Mouse (Mus musculus): Measurements from ENCODE around the gene Zc3h4.

Gene Zc3h4

GRCm38 (mm10) chr7:16426129-16426729 is 25.5 kb downstream of the Zc3h4 start:
- DNase-seq (ENCODE audit: low read depth, low spot score): peak; percentile 64

DNA sequence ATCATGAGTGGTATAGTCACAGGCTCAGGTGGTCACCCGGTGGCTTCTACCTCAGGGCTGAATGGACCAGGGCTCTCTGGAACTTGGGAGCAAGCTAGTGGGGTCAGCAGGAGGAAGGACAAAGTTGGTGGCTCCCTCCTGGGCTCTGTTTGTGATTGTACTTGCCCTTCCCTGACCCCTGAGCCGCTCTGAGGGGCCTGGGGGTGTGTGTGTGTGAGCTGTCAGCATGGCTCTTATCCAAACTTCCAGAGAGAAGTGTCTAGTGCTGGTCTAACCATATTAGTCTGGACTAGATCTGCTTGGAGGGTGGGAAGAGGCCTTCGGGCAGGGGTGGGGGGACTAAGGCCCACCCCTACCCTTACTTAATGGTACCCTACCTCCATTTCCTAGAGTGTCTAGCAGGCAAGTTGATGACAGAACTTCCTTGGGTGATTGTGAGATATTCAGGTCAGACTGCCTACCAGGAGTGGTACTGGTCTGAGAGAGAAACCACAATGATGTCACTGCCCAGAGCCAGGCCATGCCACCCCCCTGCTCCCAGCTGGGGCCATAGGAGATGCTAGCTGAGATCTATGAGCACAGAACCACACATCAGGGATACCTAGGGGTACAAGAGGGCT is 32.8 kb downstream of the Zc3h4 start:
- no peak for DNase-seq (ENCODE audit: low read depth, low spot score)

- no peak for DNase-seq (ENCODE audit: low read depth, low spot score)
These were observed 34.4 kb downstream of the Zc3h4 start for GRCm38 (mm10) chr7:16435088-16435487.

- peak; percentile 30 for DNase-seq (ENCODE audit: low read depth, low spot score)
These were observed 40.5 kb downstream of the Zc3h4 start for GRCm38 (mm10) chr7:16441241-16441640.

DNA sequence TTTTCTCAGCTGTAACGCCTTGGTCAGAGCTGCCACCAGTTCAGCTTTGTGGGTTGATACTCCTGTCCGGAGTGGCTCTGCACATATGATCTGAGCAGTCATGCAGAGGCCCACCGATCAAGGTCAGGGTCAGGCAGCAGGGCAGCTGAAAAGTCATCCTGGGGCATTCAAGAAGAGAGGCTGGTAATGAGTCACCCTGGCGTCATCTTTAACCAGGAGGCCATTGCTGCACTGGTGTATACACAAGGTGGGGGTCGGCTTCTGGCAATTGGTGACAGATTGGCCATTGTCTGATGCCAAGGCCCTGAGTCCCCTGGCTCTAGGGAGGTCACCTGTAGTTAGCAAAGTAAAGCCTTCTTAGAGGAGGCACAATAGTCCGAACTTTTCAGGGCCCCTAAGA is 50.9 kb downstream of the Zc3h4 start:
- DNase-seq (ENCODE audit: low read depth, low spot score): no peak

DNA sequence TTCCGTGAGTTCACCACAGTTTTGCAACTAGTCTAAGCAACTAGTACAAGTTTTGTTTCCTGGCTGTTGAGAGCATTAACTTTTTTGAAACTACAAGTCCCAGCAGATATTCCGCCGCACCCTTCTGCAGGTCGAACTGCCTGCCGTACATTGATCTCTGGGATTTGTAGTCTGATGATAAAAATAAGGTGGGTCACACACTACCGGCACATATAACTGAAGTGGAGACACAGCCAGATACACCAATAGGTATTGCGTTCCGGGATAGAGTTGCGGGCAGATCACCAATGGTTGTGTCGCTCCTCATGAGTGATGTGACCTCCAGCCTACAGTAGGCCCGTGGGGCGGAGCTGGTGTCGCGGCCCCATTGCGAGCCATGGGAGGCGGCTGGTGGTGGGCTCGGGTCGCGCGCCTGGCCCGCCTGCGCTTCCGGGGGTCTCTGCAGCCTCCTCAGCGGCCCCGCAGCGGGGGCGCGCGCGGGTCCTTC is 51.9 kb downstream of the Zc3h4 start, which contains the start of gene Tmem160:
Gene Tmem160 (plus strand): TSS at position 193 of the 487 bp plus-strand sequence.
- peak; percentile 69 for DNase-seq (ENCODE audit: low read depth, low spot score)

GRCm38 (mm10) chr7:16453118-16453711 is 52.5 kb downstream of the Zc3h4 start:
- DNase-seq (ENCODE audit: low read depth, low spot score): peak; percentile 28

DNA sequence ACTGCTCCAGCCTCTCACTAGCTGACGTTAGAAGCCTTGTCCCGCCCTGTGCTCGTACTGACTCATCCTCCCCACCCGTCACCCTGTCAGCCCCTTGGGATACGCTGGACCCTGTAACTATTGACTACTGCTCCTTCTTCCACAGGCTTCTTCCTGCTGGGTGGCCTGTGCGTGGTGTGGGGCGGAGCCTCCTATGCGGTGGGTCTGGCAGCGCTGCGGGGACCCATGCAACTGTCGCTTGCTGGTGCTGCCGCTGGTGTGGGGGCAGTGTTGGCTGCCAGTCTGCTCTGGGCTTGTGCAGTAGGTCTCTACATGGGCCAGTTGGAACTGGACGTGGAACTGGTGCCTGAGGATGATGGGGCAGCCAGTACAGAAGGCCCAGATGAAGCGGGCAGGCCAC is 54.3 kb downstream of the Zc3h4 start:
- DNase-seq (ENCODE audit: low read depth, low spot score): no peak

GRCm38 (mm10) chr7:16456289-16456688 is 55.6 kb downstream of the Zc3h4 start:
- no peak for DNase-seq (ENCODE audit: low read depth, low spot score)

- no peak for DNase-seq (ENCODE audit: low read depth, low spot score)
These were observed 59.9 kb downstream of the Zc3h4 start for GRCm38 (mm10) chr7:16460566-16460965.

GRCm38 (mm10) chr7:16461151-16461550 is 60.4 kb downstream of the Zc3h4 start:
- no peak for DNase-seq (ENCODE audit: low read depth, low spot score)

GRCm38 (mm10) chr7:16461705-16462104 is 61.0 kb downstream of the Zc3h4 start:
- DNase-seq (ENCODE audit: low read depth, low spot score): no peak

DNA sequence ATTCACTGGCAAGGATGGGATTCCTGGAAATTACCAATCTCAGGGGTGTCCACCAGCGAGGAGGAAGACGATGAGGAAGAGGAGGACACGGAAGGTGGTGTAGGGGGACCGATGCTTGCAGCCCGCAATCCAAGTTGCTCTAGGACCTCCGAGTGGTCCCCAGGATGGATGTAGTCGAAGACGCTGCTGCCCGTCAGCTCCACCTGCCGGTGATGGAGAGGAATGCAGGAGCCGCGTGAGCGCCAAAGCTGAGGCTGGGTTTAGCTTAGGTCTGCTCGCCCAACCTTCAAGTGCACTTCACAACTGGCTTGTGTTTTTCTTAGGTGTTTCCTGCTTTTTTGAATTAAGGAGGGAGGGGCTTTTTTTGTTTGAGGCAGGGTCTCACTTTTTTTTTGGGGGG is 62.5 kb downstream of the Zc3h4 start:
- DNase-seq (ENCODE audit: low read depth, low spot score): peak; percentile 39

GRCm38 (mm10) chr7:16465160-16465559 is 64.5 kb downstream of the Zc3h4 start:
- peak; percentile 67 for DNase-seq (ENCODE audit: low read depth, low spot score)

- DNase-seq (ENCODE audit: low read depth, low spot score): no peak
These were observed 64.9 kb downstream of the Zc3h4 start for GRCm38 (mm10) chr7:16465568-16465967.

DNA sequence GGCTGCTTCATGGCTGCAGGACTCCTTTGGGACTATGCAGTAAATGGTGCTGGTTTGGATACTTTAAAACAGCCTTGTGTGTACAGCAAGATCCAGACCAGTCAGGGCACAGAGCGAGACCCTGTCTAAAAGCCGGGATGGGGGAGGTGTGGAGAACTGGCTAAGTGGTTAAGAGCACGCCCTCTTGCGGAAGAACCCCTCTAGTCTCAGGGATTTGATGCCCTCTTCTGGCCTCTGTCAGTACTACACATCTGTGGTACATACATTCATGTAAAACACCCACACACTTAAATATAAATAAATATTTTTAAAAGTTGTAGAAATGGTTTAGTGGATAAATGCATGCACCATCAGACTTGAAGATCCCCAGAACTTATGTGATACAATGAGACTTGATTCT is 65.9 kb downstream of the Zc3h4 start:
- peak; percentile 54 for DNase-seq (ENCODE audit: low read depth, low spot score)

DNA sequence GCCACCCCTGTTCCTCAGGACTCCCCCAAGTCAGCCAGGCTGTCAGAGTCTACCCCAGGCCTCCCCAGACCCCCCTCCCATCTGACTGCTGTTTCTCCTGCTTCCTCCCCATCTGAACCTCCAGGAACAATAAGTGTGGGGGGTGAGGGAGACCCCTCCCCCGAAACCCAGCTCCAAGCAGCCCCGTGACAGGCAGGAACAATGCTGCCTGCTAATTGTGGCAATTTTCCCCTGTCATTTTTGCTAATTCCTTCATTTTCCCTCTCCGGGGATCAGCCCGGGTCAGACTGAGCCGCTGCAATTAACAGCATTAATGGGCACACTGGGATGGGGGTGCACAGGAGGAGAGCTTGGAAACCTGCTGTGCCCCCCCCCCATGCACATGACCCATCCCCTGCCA is 67.4 kb downstream of the Zc3h4 start:
- DNase-seq (ENCODE audit: low read depth, low spot score): no peak

- no peak for DNase-seq (ENCODE audit: low read depth, low spot score)
These were observed 70.8 kb downstream of the Zc3h4 start for GRCm38 (mm10) chr7:16471549-16471948.

- DNase-seq (ENCODE audit: low read depth, low spot score): no peak
These were observed 71.5 kb downstream of the Zc3h4 start for GRCm38 (mm10) chr7:16472116-16472709.

- DNase-seq (ENCODE audit: low read depth, low spot score): no peak
These were observed 73.1 kb downstream of the Zc3h4 start for GRCm38 (mm10) chr7:16473847-16474246.

DNA sequence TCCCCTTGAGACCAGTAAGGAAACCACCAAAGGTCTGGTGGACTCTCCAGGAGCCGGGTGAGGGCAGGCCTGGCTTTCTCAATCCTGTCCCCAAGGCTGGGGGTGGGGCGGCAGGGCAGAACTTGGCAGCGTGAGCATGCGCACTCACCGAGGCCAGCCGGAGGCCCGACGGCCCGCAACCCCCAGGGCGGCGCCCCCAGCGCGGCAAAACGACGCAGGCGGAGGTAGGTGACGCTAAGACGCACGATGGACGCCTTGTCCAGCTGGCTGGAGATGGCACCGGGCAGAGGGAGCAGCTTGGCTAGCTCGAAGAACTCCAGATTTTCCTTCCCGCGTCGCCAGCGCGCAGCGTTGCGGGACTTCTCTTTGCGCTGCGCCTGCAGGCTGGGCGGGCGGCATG is 73.7 kb downstream of the Zc3h4 start:
- DNase-seq (ENCODE audit: low read depth, low spot score): no peak

- DNase-seq (ENCODE audit: low read depth, low spot score): no peak
These were observed 74.6 kb downstream of the Zc3h4 start for GRCm38 (mm10) chr7:16475321-16475720.
